Mouse (Mus musculus): ENCODE results near the gene Areg. TPM values are rescaled to one million over a fixed set of nuclear protein-coding genes. Genes with fewer than 3 reads are reported as not detected.

Areg gene
- total and polyA plus RNA-seq, 2 experiments: not detected

- no peaks in the 10 kb centered on the region for H3K36me3 ChIP-seq (ENCODE audit: control insufficient read depth, insufficient read depth, low read length)
- 91% methylated on average over 9 of the region's 9 CpGs for WGBS
Measured at GRCm38 (mm10) chr5:91144971-91145370, 5.6 kb downstream of the Areg start.

GRCm38 (mm10) chr5:91147001-91147400 lies 7.6 kb downstream of the Areg start:
- no peak overlapping the region for H3K4me3 ChIP-seq (ENCODE audit: insufficient read depth, low read depth, low read length)
- H3K27ac ChIP-seq (replicated peaks; ENCODE audit: insufficient read depth, low read depth, low read length): no peak overlapping the region
- peaks cover 2% of the 10 kb centered on the region; the same call in 1 of the 2 replicates for H3K4me1 ChIP-seq (ENCODE audit: control insufficient read depth, insufficient read depth, low read length)
- H3K27me3 ChIP-seq (ENCODE audit: control insufficient read depth, insufficient read depth, low read length): no peaks in the 10 kb centered on the region
- H3K9ac ChIP-seq (ENCODE audit: low read depth, low read length): no peak overlapping the region
- no peaks in the 10 kb centered on the region for H3K36me3 ChIP-seq (ENCODE audit: control insufficient read depth, insufficient read depth, low read length)
- DNase-seq (ENCODE audit: extremely low read depth, low read depth, low spot score): peak; percentile 96
- 24% methylated on average over 1 of the region's 1 CpGs for WGBS
- TF ChIP-seq POLR2A (IDR thresholded peaks at IDR 0.05; ENCODE audit: extremely low read depth, insufficient read depth, low read length): no peak
- no peak for TF ChIP-seq CTCF (IDR thresholded peaks at IDR 0.05; ENCODE audit: low read depth, low read length)
- H3K79me2 ChIP-seq (ENCODE audit: control insufficient read depth, insufficient read depth, low read length): no peaks in the 10 kb centered on the region

More at GRCm38 (mm10) chr5:91144971-91145370, 5.6 kb downstream of the Areg start:
- Histone ChIP-seq H3K4me3 (ENCODE audit: insufficient read depth, low read depth, low read length) (no peak overlapping the region), H3K9ac (ENCODE audit: low read depth, low read length) (no peak overlapping the region), H3K27ac (replicated peaks; ENCODE audit: insufficient read depth, low read depth, low read length) (no peak overlapping the region), H3K4me1 (ENCODE audit: control insufficient read depth, insufficient read depth, low read length) (peaks cover 2% of the 10 kb centered on the region; the same call in 1 of the 2 replicates), H3K27me3 (ENCODE audit: control insufficient read depth, insufficient read depth, low read length) (peaks cover 4% of the 10 kb centered on the region; the same call in 1 of the 2 replicates), H3K79me2 (ENCODE audit: control insufficient read depth, insufficient read depth, low read length) (no peaks in the 10 kb centered on the region)
- no peak for DNase-seq (ENCODE audit: extremely low read depth, low read depth, low spot score)
- TF ChIP-seq CTCF (IDR thresholded peaks at IDR 0.05; ENCODE audit: low read depth, low read length): no peak
- TF ChIP-seq POLR2A (IDR thresholded peaks at IDR 0.05; ENCODE audit: extremely low read depth, insufficient read depth, low read length): no peak

GRCm38 (mm10) chr5:91148054-91148453 lies 8.7 kb downstream of the Areg start:
- no peak overlapping the region for H3K27ac ChIP-seq (replicated peaks; ENCODE audit: insufficient read depth, low read depth, low read length)
- DNase-seq (ENCODE audit: extremely low read depth, low read depth, low spot score): no peak
- H3K79me2 ChIP-seq (ENCODE audit: control insufficient read depth, insufficient read depth, low read length): no peaks in the 10 kb centered on the region
- no peaks in the 10 kb centered on the region for H3K27me3 ChIP-seq (ENCODE audit: control insufficient read depth, insufficient read depth, low read length)
- H3K4me3 ChIP-seq (ENCODE audit: insufficient read depth, low read depth, low read length): no peak overlapping the region
- no peaks in the 10 kb centered on the region for H3K36me3 ChIP-seq (ENCODE audit: control insufficient read depth, insufficient read depth, low read length)
- 70% methylated on average over 2 of the region's 2 CpGs for WGBS
- H3K4me1 ChIP-seq (ENCODE audit: control insufficient read depth, insufficient read depth, low read length): peaks cover 2% of the 10 kb centered on the region; the same call in 1 of the 2 replicates
- no peak overlapping the region for H3K9ac ChIP-seq (ENCODE audit: low read depth, low read length)
- no peak for TF ChIP-seq CTCF (IDR thresholded peaks at IDR 0.05; ENCODE audit: low read depth, low read length)
- no peak for TF ChIP-seq POLR2A (IDR thresholded peaks at IDR 0.05; ENCODE audit: extremely low read depth, insufficient read depth, low read length)

DNA sequence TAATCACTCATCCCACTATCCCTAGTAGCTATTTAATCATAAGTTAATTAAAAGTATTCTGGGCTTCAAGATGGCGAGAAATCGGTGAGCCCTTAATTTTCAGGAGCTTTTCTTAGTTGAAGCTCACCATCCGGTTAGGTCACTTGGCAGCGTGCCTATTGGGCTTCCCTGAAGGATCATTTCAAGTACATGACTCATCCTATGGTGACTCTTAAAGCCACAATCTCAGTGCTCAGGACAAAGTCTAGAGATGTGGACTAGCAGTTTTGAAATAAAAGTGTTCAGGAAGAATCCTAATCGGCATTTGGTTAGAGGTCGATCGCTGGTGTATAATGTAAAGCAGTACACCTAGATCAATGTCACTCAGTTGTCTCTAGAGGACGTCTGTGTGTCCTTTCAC lies 17.3 kb downstream of the Areg start:
- no peaks in the 10 kb centered on the region for H3K4me1 ChIP-seq (ENCODE audit: control insufficient read depth, insufficient read depth, low read length)
- H3K27me3 ChIP-seq (ENCODE audit: control insufficient read depth, insufficient read depth, low read length): no peaks in the 10 kb centered on the region
- no peaks in the 10 kb centered on the region for H3K79me2 ChIP-seq (ENCODE audit: control insufficient read depth, insufficient read depth, low read length)
- WGBS: 86% methylated on average over 8 of the region's 8 CpGs
- H3K4me3 ChIP-seq (ENCODE audit: insufficient read depth, low read depth, low read length): no peak overlapping the region
- H3K36me3 ChIP-seq (ENCODE audit: control insufficient read depth, insufficient read depth, low read length): no peaks in the 10 kb centered on the region
- DNase-seq (ENCODE audit: extremely low read depth, low read depth, low spot score): no peak
- no peak for TF ChIP-seq POLR2A (IDR thresholded peaks at IDR 0.05; ENCODE audit: extremely low read depth, insufficient read depth, low read length)
- TF ChIP-seq CTCF (IDR thresholded peaks at IDR 0.05; ENCODE audit: low read depth, low read length): no peak
- no peak overlapping the region for H3K9ac ChIP-seq (ENCODE audit: low read depth, low read length)
- no peak overlapping the region for H3K27ac ChIP-seq (replicated peaks; ENCODE audit: insufficient read depth, low read depth, low read length)

DNA sequence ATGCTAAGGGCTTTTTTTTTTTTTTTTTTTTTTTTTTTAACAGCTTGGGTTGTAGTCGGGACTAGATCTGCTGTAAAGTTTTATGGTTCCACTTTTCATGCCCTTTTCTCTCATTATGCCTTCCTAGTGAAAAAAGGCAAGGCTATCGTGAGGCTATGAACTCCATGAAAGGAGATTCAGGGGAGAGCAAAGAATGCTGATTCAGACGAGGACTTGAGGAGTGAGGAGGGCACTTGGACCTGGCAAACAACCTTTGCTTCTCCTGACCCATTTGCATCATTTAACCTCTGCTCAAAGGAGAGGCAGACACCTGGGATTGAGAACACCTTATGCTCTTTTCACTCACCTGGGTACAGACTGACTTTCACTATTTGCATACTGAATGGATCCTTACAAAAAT lies 17.8 kb downstream of the Areg start:
- DNase-seq (ENCODE audit: extremely low read depth, low read depth, low spot score): no peak
- Histone ChIP-seq H3K9ac (ENCODE audit: low read depth, low read length) (no peak overlapping the region), H3K36me3 (ENCODE audit: control insufficient read depth, insufficient read depth, low read length) (no peaks in the 10 kb centered on the region), H3K4me3 (ENCODE audit: insufficient read depth, low read depth, low read length) (no peak overlapping the region), H3K79me2 (ENCODE audit: control insufficient read depth, insufficient read depth, low read length) (no peaks in the 10 kb centered on the region), H3K4me1 (ENCODE audit: control insufficient read depth, insufficient read depth, low read length) (no peaks in the 10 kb centered on the region), H3K27ac (replicated peaks; ENCODE audit: insufficient read depth, low read depth, low read length) (no peak overlapping the region), H3K27me3 (ENCODE audit: control insufficient read depth, insufficient read depth, low read length) (no peaks in the 10 kb centered on the region)
- WGBS: 39% methylated on average over 3 of the region's 3 CpGs
- TF ChIP-seq POLR2A (IDR thresholded peaks at IDR 0.05; ENCODE audit: extremely low read depth, insufficient read depth, low read length) (no peak), CTCF (IDR thresholded peaks at IDR 0.05; ENCODE audit: low read depth, low read length) (no peak)

DNA sequence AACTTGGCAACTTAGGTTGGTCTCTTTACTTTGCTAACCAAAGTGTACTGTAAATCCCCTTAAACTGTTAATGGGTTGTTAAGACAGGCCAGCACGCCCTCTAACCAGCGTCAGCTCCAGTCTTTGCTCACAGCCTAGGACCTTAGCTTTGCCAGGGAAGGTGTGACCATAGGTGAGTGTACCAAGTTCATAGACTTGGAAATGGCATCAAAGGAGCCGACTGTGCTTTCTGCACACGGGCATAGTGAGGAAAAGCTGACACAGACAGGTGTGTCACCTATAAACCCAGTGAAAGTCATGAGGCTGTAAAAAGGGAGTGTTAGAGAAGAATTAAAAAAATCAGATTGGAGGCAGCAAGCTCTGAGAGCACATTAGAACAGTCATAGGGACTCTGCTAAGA lies 23.4 kb downstream of the Areg start:
- no peaks in the 10 kb centered on the region for H3K4me1 ChIP-seq (ENCODE audit: control insufficient read depth, insufficient read depth, low read length)
- no peak overlapping the region for H3K9ac ChIP-seq (ENCODE audit: low read depth, low read length)
- no peaks in the 10 kb centered on the region for H3K27me3 ChIP-seq (ENCODE audit: control insufficient read depth, insufficient read depth, low read length)
- WGBS: 78% methylated on average over 4 of the region's 4 CpGs
- DNase-seq (ENCODE audit: extremely low read depth, low read depth, low spot score): no peak
- H3K36me3 ChIP-seq (ENCODE audit: control insufficient read depth, insufficient read depth, low read length): no peaks in the 10 kb centered on the region
- H3K4me3 ChIP-seq (ENCODE audit: insufficient read depth, low read depth, low read length): no peak overlapping the region
- H3K79me2 ChIP-seq (ENCODE audit: control insufficient read depth, insufficient read depth, low read length): no peaks in the 10 kb centered on the region
- H3K27ac ChIP-seq (replicated peaks; ENCODE audit: insufficient read depth, low read depth, low read length): no peak overlapping the region
- no peak for TF ChIP-seq CTCF (IDR thresholded peaks at IDR 0.05; ENCODE audit: low read depth, low read length)
